Mouse (Mus musculus) heart, embryonic 16.5 days (tissue): Measurements from ENCODE around the gene Chn2. TPM values are rescaled to one million over a fixed set of nuclear protein-coding genes. Genes with fewer than 3 reads are reported as not detected.

Source experiments
- ATAC-seq: fragments of 200-750 bp; cut with Nextera tagmentation; replicated peaks from 2 replicates; pipeline ENCODE4 v1.8.0; 2017; ENCODE audit warnings: moderate number of reproducible peaks; ENCODE audit not compliant: insufficient read depth, low FRiP score; ENCODE audit errors: extremely low read depth
- H3K27ac ChIP-seq: fragments of 300-500 bp; sonication (generic); 2 replicates; pipeline ENCODE4 v1.5.1; 2014; ENCODE audit warnings: mild to moderate bottlenecking, low read length, control low read depth, moderate library complexity
- H3K27me3 ChIP-seq: fragments of 300-500 bp; sonication (generic); 2 replicates; pipeline ENCODE4 v1.6.1; 2014; ENCODE audit warnings: low read length, mixed read lengths; ENCODE audit not compliant: control insufficient read depth, insufficient read depth
- H3K36me3 ChIP-seq: fragments of 300-500 bp; sonication (generic); 2 replicates; pipeline ENCODE4 v1.6.1; 2014; ENCODE audit not compliant: control insufficient read depth, insufficient read depth
- H3K4me1 ChIP-seq: fragments of 300-500 bp; sonication (generic); 2 replicates; pipeline ENCODE4 v1.6.1; 2014; ENCODE audit warnings: low read length, mixed read lengths; ENCODE audit not compliant: control insufficient read depth, insufficient read depth
- H3K4me2 ChIP-seq: fragments of 300-500 bp; sonication (generic); 2 replicates; pipeline ENCODE4 v1.6.1; 2014; ENCODE audit warnings: low read depth, mild to moderate bottlenecking, control low read depth, low read length
- H3K4me3 ChIP-seq: fragments of 300-500 bp; sonication (generic); 2 replicates; pipeline ENCODE4 v1.5.1; 2014; ENCODE audit warnings: mild to moderate bottlenecking, control low read depth, low read length
- H3K9ac ChIP-seq: fragments of 300-500 bp; sonication (generic); 2 replicates; pipeline ENCODE4 v1.6.1; 2014; ENCODE audit warnings: low read length, control low read depth
- H3K9me3 ChIP-seq: fragments of 300-500 bp; sonication (generic); replicated peaks from 2 replicates; pipeline ENCODE4 v1.6.1; 2016; ENCODE audit warnings: low read length; ENCODE audit not compliant: control insufficient read depth
- WGBS: fragments of 180-500 bp; shearing (Covaris S2); extraction: QIAGEN DNeasy Blood & Tissue Kit; methylation state at CpG from one replicate; pipeline ENCODE4 v1.1.7; 2014; 5-methylcytosine and 5-hydroxymethylcytosine counted together
- polyA plus RNA-seq: library from polyadenylated mRNA; unstranded; fragments of >200 nt; fragmentation: Nextera tagmentation; extraction: Ambion mirVana; gene quantifications from 2 replicates; pipeline ENCODE4 v1.2.1, GENCODE M21; 2015

The Chn2 gene
- polyA plus RNA-seq, 1 experiment from 2014 or later = 5.4 TPM

DNA sequence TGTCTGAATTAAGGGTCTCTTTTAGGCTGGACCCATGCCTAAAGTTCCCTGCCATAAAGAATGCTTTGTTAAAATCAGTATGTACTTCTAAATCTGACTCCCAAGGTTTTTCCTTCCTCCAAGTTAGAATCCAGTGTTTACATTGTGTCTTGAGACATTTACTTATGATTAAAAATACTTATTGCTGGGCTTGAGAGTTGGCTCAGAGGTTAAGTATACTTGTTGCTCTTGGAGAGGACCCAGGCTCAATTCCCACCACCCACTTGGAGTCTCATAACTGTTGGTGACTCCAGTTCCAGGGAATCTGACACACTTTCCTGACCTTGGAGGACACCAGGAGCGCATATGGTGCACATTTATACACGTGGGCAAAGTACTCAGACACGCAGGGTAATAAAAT lies 20.9 kb downstream of the Chn2 start:
- H3K27me3 ChIP-seq = no peaks in the 10 kb centered on the region
- no peaks in the 10 kb centered on the region for H3K36me3 ChIP-seq
- WGBS = 65% methylated on average over 3 of the region's 3 CpGs
- H3K4me3 ChIP-seq = no peak overlapping the region
- ATAC-seq = no peak
- peaks cover 22% of the 10 kb centered on the region for H3K4me1 ChIP-seq
- no peak overlapping the region for H3K9ac ChIP-seq
- H3K4me2 ChIP-seq = no peak overlapping the region
- peak overlapping the region; percentile 42; the same call in 1 of the 2 replicates for H3K27ac ChIP-seq
- H3K9me3 ChIP-seq = no peaks in the 10 kb centered on the region

DNA sequence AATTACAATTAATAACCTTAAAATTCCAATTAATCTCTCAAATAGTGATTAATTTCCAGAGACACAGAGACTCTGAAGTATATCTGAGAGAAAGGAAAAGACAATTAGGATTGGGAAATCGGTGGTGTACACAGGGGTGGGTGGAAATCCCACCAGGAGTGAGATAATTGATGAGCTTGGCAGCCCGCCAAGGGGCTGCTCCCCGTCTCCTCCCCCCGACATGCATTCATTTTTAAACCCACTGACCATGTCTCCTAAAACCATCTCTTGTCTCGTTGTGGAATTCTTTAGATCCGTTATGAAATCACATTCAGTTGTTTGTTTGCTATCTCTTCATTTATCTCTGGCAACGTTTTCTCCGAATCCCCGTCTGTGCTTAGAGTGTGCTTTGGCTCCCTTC lies 22.0 kb downstream of the Chn2 start:
- H3K27ac ChIP-seq = no peak overlapping the region
- H3K9me3 ChIP-seq = no peaks in the 10 kb centered on the region
- peaks cover 22% of the 10 kb centered on the region for H3K4me1 ChIP-seq
- H3K4me3 ChIP-seq = no peak overlapping the region
- no peak overlapping the region for H3K9ac ChIP-seq
- no peaks in the 10 kb centered on the region for H3K27me3 ChIP-seq
- ATAC-seq = no peak
- WGBS = 28% methylated on average over 9 of the region's 9 CpGs
- no peaks in the 10 kb centered on the region for H3K36me3 ChIP-seq
- no peak overlapping the region for H3K4me2 ChIP-seq

DNA sequence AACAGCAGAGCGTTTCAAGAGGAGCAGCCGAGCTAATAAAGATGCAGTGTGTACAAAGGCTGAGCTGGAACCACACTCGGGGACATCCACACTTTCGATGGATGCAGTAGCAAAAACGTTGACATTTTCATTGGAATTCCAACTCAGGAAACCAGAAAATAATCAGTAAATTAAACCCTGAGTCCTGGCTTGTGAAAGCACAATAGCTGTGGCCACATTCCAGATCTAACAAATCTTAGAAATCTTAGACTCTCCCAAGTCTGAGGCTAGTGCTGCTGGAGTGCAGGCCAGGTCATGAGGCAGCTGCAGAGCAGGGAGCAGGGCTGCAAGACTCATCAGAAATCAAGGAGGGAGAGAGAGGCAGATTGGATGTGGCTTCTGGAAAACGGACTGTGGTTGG lies 24.5 kb downstream of the Chn2 start:
- Histone ChIP-seq H3K9ac (no peak overlapping the region), H3K27me3 (no peaks in the 10 kb centered on the region), H3K4me1 (peaks cover 30% of the 10 kb centered on the region), H3K4me2 (no peak overlapping the region), H3K4me3 (no peak overlapping the region), H3K27ac (no peak overlapping the region), H3K36me3 (no peaks in the 10 kb centered on the region), H3K9me3 (no peaks in the 10 kb centered on the region)
- 72% methylated on average over 6 of the region's 6 CpGs for WGBS
- ATAC-seq = no peak

DNA sequence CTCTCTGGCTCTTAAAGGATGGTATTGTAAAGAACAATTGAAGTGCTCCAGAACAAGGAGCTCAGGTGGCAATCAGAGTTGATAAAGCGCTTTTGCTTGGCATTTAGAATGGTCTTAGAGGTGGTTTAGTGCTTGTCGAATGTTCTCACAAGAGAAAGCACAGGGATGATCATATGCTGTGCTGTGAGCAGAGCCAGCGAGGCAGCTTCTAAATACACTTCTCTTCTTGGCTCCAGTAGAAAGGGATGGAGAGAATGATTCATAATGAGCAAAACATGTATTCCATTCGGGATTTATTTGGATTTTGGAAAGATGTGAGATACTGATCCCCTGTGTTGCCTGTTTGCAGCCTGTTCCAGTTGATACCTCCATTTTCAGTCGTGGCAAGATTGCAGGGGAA lies 28.0 kb downstream of the Chn2 start:
- Histone ChIP-seq H3K4me1 (peaks cover 24% of the 10 kb centered on the region), H3K36me3 (no peaks in the 10 kb centered on the region), H3K9me3 (no peaks in the 10 kb centered on the region), H3K27ac (no peak overlapping the region), H3K9ac (no peak overlapping the region), H3K27me3 (no peaks in the 10 kb centered on the region), H3K4me3 (no peak overlapping the region), H3K4me2 (no peak overlapping the region)
- ATAC-seq = no peak
- WGBS = 70% methylated on average over 5 of the region's 5 CpGs

DNA sequence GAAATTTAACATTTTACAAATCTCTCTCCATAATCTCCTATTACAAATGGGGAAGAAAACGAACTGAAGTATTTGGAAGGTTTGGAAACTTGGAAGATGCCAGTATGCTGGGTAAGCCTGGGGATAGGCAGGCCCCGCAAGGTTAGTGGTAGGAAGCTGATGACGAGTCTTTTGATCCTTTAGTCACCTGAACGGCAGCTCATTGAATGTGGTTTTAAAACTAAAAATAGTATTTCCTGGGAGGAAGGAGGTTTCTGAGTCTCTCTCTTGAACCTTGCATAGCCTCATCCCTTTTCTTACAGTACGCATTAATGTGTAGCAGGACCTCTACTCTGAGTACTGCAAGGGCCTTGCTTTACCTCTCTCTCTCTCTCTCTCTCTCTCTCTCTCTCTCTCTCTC lies 29.5 kb downstream of the Chn2 start:
- no peak for ATAC-seq
- 70% methylated on average over 5 of the region's 5 CpGs for WGBS
- Histone ChIP-seq H3K9me3 (no peaks in the 10 kb centered on the region), H3K4me3 (no peak overlapping the region), H3K27ac (no peak overlapping the region), H3K36me3 (no peaks in the 10 kb centered on the region), H3K4me1 (peaks cover 18% of the 10 kb centered on the region), H3K27me3 (no peaks in the 10 kb centered on the region), H3K9ac (no peak overlapping the region), H3K4me2 (no peak overlapping the region)

DNA sequence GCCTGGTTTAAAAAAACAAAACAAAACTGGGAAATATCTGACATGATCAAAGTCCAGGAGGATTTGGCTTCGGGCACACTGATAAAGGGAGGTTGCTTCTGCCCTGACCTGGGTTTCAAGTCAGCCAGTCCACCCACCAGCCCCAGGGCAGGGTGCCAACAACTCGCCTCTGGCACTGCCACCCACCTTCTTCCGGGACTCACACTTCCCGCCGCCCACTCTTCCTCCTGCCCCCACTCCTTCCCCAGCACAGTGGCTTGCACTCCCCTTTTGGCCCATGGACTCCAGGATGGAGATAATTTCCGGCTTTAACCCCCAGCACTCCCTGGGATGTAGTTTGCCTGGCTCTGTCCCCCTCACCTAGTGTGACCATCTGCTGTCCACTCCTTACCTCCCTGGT lies 31.4 kb downstream of the Chn2 start:
- 26% methylated on average over 6 of the region's 6 CpGs for WGBS

DNA sequence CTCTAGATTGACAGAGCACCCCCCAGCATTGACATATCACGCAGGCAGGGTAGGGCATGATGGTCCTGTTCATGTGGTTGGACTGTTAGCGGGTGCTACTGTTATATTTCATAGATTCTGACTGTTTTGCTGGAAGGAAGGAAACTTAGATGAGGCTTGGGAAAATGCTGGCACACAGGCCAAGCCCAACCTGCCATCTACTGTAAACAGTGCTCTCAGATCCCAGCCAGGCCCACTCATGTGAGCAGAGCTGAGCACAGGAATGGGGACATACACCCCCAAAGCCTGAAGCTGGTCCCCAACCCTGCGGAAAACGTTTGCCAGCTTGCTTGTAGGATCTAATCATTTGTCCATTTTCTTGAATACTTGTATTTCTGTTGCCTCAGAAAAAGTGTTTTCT lies 32.1 kb downstream of the Chn2 start:
- H3K4me2 ChIP-seq = no peak overlapping the region

More for the DNA sequence above, 31.4 kb downstream of the Chn2 start:
- no peak overlapping the region for H3K4me3 ChIP-seq
- peaks cover 18% of the 10 kb centered on the region for H3K4me1 ChIP-seq
- H3K9me3 ChIP-seq = no peaks in the 10 kb centered on the region
- no peak overlapping the region for H3K27ac ChIP-seq
- H3K4me2 ChIP-seq = no peak overlapping the region
- H3K36me3 ChIP-seq = no peaks in the 10 kb centered on the region
- H3K27me3 ChIP-seq = no peaks in the 10 kb centered on the region
- ATAC-seq = no peak
- no peak overlapping the region for H3K9ac ChIP-seq

DNA sequence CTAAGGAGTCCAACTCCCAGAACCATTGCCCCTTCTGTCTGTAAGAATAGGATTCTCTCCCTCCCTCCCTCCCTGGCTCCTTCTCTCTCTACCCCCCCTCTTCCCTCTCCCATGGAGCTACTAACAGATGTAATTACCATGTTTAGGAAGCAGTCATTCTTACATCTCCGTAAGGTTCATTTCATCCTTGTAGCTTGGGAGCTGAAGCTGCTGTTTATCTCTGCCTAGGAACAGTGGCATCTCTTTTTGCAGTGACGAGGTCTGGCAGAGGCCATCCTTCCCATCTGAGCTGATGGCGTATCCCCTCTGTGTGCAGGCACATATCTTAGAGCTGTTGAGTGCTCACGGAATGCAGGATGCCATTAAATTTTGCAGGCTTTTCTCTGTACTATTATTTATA lies 35.1 kb downstream of the Chn2 start:
- ATAC-seq = no peak
- no peak overlapping the region for H3K9ac ChIP-seq
- H3K27ac ChIP-seq = no peak overlapping the region
- no peaks in the 10 kb centered on the region for H3K9me3 ChIP-seq
- WGBS = 60% methylated on average over 4 of the region's 4 CpGs
- H3K27me3 ChIP-seq = no peaks in the 10 kb centered on the region
- no peak overlapping the region for H3K4me2 ChIP-seq
- H3K4me3 ChIP-seq = no peak overlapping the region
- H3K4me1 ChIP-seq = peaks cover 5% of the 10 kb centered on the region
- no peaks in the 10 kb centered on the region for H3K36me3 ChIP-seq

More for the DNA sequence above, 32.1 kb downstream of the Chn2 start:
- Histone ChIP-seq H3K27me3 (no peaks in the 10 kb centered on the region), H3K9ac (no peak overlapping the region), H3K27ac (no peak overlapping the region), H3K4me3 (no peak overlapping the region), H3K36me3 (no peaks in the 10 kb centered on the region), H3K4me1 (peaks cover 18% of the 10 kb centered on the region), H3K9me3 (no peaks in the 10 kb centered on the region)
- no peak for ATAC-seq
- WGBS = 71% methylated on average over 4 of the region's 4 CpGs

DNA sequence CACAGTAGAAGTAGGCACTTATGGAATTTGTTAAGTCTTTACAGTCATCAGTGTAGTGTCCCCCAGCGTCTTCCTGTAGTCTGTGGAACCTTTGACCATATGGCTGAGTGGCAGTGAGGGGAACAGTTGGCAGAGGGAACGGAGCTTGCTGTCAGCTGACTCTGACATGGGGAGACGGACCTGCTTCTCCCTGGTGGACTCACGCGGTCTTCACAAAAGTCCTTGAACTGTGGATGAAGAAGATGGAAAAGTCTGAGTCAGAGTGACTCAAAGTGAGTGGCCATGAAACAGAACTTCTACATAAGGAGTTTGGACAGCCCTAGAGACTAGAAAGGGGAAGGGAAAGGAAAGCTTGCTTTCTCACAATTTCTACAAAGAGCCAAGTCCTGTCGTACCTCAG lies 36.1 kb downstream of the Chn2 start:
- ATAC-seq = no peak
- Histone ChIP-seq H3K4me2 (no peak overlapping the region), H3K9me3 (no peaks in the 10 kb centered on the region), H3K9ac (no peak overlapping the region), H3K36me3 (no peaks in the 10 kb centered on the region), H3K4me3 (no peak overlapping the region), H3K27ac (no peak overlapping the region), H3K4me1 (peaks cover 5% of the 10 kb centered on the region), H3K27me3 (no peaks in the 10 kb centered on the region)
- WGBS = 86% methylated on average over 6 of the region's 6 CpGs

DNA sequence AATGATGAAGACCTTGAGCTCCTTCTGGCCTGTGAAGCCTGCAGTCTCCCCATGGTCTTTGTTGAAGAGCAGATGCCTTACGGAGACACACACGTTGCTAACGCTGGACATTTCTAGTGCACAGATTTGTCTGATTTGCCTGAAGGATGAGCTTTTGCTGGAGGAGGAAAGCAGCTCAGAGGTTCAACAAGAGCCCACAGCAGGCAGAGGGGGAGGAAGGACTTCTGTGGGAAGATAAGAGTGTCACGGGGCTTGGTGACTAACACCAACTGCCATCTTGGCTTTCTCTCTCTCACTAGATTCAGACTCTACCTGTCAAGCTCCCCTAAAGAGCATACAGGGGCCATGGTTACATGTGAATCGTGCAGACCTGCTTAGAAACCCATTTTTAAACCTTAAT lies 37.3 kb downstream of the Chn2 start:
- no peaks in the 10 kb centered on the region for H3K36me3 ChIP-seq
- WGBS = 81% methylated on average over 5 of the region's 5 CpGs
- no peaks in the 10 kb centered on the region for H3K4me1 ChIP-seq
- no peak overlapping the region for H3K27ac ChIP-seq
- no peak for ATAC-seq
- no peak overlapping the region for H3K9ac ChIP-seq
- no peak overlapping the region for H3K4me2 ChIP-seq
- H3K9me3 ChIP-seq = no peaks in the 10 kb centered on the region
- H3K27me3 ChIP-seq = no peaks in the 10 kb centered on the region
- no peak overlapping the region for H3K4me3 ChIP-seq
